Mouse (Mus musculus) spleen, embryonic (tissue): ENCODE results near the gene Neurl3.

Experiments
- CTCF ChIA-PET: fragments of 350-600 bp; sonication (Branson Sonifier 250); formaldehyde crosslinking; loops from one replicate; lab custom pipeline; 2022; lab: Charles Lee

The Neurl3 gene

GRCm38 (mm10) chr1:36274455-36274854 lies at the start of gene Neurl3:
Gene Neurl3, minus strand, starts transcription at chr1:36274679.
- CTCF ChIA-PET: interaction anchor here (0.5 to 1.3 kb wide), 4 partner anchors 10 to 1240 kb away, joined by 3 to 6 read pairs (median 4); no protein-coding TSS in a partner anchor

- CTCF ChIA-PET: interaction anchor here (0.6 to 2.6 kb wide), 5 partner anchors 15 to 699 kb away, joined by 3 to 8 read pairs (median 4); no protein-coding TSS in a partner anchor
Observed at GRCm38 (mm10) chr1:36323746-36324448, 49.4 kb upstream of the Neurl3 start.

GRCm38 (mm10) chr1:36323076-36323475 lies 48.6 kb upstream of the Neurl3 start:
- CTCF ChIA-PET: interaction anchor here (0.7 to 0.8 kb wide), 2 partner anchors 12 to 14 kb away, joined by 3 to 4 read pairs; no protein-coding TSS in a partner anchor

- CTCF ChIA-PET: interaction anchor here (0.6 to 1.1 kb wide), 2 partner anchors 15 to 517 kb away, joined by 5 to 34 read pairs; partner anchors contain the start of gene Arid5a
Observed at GRCm38 (mm10) chr1:36321829-36322573, 47.5 kb upstream of the Neurl3 start.

GRCm38 (mm10) chr1:36321164-36321563 lies 46.7 kb upstream of the Neurl3 start:
- CTCF ChIA-PET: interaction anchor here (1.1 kb wide), 1 partner anchor 14 kb away, joined by 5 read pairs; the partner anchor contains the start of gene Arid5a

GRCm38 (mm10) chr1:36315776-36316100 lies 41.3 kb upstream of the Neurl3 start:
- CTCF ChIA-PET: interaction anchor here (0.5 to 1.2 kb wide), 2 partner anchors 16 to 91 kb away, joined by 3 read pairs; no protein-coding TSS in a partner anchor

- CTCF ChIA-PET: interaction anchor here (0.5 to 1.2 kb wide), 2 partner anchors 16 to 92 kb away, joined by 3 read pairs; no protein-coding TSS in a partner anchor
Observed at GRCm38 (mm10) chr1:36314959-36315775, 40.7 kb upstream of the Neurl3 start.

GRCm38 (mm10) chr1:36309498-36309901 lies 35.0 kb upstream of the Neurl3 start:
- CTCF ChIA-PET: interaction anchor here (0.9 kb wide), 1 partner anchor 14 kb away, joined by 4 read pairs; no protein-coding TSS in a partner anchor

GRCm38 (mm10) chr1:36308966-36309475 lies 34.5 kb upstream of the Neurl3 start:
- CTCF ChIA-PET: interaction anchor here (0.9 kb wide), 1 partner anchor 14 kb away, joined by 4 read pairs; no protein-coding TSS in a partner anchor

GRCm38 (mm10) chr1:36308451-36308901 lies 34.0 kb upstream of the Neurl3 start:
- CTCF ChIA-PET: interaction anchor here (0.9 kb wide), 1 partner anchor 15 kb away, joined by 4 read pairs; no protein-coding TSS in a partner anchor

GRCm38 (mm10) chr1:36307495-36308280 lies 33.2 kb upstream of the Neurl3 start, which contains the start of gene Arid5a:
Gene Arid5a, plus strand, starts transcription at chr1:36307733.
- CTCF ChIA-PET: interaction anchor here (0.7 to 2.6 kb wide), 3 partner anchors 11 to 33 kb away, joined by 5 to 7 read pairs (median 5); partner anchors contain the start of gene Neurl3

- CTCF ChIA-PET: interaction anchor here (0.7 to 2.6 kb wide), 3 partner anchors 11 to 33 kb away, joined by 5 to 7 read pairs (median 5); partner anchors contain the start of gene Neurl3
Observed at GRCm38 (mm10) chr1:36307121-36307494, 32.6 kb upstream of the Neurl3 start.

- CTCF ChIA-PET: interaction anchor here (2.6 kb wide), 1 partner anchor 10 kb away, joined by 7 read pairs; no protein-coding TSS in a partner anchor
Observed at GRCm38 (mm10) chr1:36306120-36306519, 31.6 kb upstream of the Neurl3 start.

- CTCF ChIA-PET: interaction anchor here (2.6 kb wide), 1 partner anchor 9 kb away, joined by 7 read pairs; no protein-coding TSS in a partner anchor
Observed at GRCm38 (mm10) chr1:36304764-36305163, 30.3 kb upstream of the Neurl3 start.

GRCm38 (mm10) chr1:36303381-36304320 lies 29.2 kb upstream of the Neurl3 start:
- CTCF ChIA-PET: no interaction called here

GRCm38 (mm10) chr1:36302957-36303356 lies 28.5 kb upstream of the Neurl3 start:
- CTCF ChIA-PET: no interaction called here

- CTCF ChIA-PET: interaction anchor here (0.6 kb wide), 1 partner anchor 64 kb away, joined by 3 read pairs; no protein-coding TSS in a partner anchor
Observed at GRCm38 (mm10) chr1:36302273-36302672, 27.8 kb upstream of the Neurl3 start.

- CTCF ChIA-PET: no interaction called here
Observed at GRCm38 (mm10) chr1:36300486-36300885, 26.0 kb upstream of the Neurl3 start.
